Mouse (Mus musculus) retina, embryonic 14.5 days (tissue): ENCODE data around the gene Gfra4.
A peak's percentile ranks its signal among the peaks of the same experiment; 100 is the strongest.
"Not testable (repeated sequence)": the region's sequence is repeated elsewhere in the genome, so short reads cannot be mapped to it uniquely, and the experiment has no call there.

ENCODE experiments used
- DNase-seq: peaks from one replicate; pipeline ENCODE4 v3.0.0-alpha.2; 2015; ENCODE audit warnings: low spot score

Gfra4 gene

DNA sequence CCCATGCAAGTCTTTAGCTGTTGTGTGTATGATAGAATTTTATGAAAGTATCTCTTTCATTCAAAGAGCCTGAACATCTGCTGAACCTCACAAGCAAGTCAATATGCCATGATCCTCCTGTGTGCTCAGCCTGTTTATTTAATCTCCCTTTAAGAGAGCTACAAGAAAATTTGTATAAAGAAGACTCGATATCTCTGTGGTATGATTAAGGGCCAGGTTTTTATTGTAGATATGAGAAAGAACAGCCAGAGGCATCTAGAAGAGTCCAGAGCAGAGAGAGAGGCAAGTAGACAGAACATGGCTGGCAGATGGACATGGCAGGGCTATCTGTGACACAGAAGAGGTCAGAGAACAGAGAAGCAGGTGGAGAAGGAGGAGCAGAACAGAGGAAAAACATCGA lies 3.1 kb upstream of the Gfra4 start:
- DNase-seq, result no peak

DNA sequence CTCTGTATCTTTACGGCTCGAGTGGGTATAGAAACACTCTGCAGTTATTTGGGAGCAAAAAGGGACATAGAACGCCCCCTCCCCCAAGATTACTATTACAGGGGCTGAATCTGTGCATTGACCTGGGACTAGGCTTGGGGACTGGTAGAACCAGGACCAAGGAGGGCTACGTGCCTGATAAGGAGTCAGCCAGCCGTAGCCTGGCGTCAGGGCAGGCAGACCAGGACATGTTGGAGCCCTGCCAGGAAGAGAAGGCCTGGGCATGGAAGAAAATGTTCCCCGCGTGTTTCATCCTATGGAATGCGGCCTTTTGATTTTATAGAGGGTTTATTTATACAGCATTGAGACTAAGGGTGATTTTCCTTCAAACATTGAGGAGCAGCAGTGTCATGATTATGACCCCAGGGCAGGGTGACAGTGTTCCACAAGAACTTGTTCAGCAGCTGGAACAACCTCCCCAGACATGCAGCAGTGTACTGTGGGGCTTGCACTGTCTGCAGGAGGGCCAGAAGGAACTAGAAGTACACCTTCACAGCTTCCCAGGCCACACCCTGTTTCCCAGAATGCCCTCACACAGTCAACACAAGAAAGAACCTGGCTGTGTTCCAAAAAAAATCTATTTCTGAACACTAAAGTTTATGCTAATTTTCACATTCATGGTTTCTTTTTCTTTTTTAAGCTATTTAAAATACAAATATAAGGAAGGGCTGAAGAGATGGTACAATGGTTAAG lies 2.3 kb upstream of the Gfra4 start:
- DNase-seq, result no peak

DNA sequence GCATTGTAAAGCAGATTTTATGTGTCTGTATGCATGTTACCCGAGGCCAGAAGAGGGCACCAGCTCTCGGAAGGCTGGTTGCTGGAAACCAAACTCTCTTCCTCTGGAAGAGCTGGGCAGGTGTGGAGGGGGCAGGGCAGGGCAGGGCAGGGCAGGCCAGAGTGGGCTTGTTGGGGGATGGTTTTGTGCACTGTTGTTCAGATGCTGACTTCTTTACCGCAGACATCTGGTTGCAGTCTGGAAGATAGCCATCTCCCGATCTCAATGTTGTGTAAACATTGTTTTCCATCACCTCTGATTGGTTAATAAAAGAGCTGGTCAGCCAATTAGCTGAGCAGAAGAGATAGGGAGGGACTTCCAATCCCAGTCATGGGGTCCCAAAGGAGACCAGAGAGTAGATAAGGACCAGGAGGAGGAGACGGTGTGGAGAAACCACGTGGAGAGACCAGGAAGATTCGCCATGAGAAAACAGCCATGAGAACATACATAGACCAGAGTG lies 1.5 kb upstream of the Gfra4 start:
- DNase-seq, result no peak

DNA sequence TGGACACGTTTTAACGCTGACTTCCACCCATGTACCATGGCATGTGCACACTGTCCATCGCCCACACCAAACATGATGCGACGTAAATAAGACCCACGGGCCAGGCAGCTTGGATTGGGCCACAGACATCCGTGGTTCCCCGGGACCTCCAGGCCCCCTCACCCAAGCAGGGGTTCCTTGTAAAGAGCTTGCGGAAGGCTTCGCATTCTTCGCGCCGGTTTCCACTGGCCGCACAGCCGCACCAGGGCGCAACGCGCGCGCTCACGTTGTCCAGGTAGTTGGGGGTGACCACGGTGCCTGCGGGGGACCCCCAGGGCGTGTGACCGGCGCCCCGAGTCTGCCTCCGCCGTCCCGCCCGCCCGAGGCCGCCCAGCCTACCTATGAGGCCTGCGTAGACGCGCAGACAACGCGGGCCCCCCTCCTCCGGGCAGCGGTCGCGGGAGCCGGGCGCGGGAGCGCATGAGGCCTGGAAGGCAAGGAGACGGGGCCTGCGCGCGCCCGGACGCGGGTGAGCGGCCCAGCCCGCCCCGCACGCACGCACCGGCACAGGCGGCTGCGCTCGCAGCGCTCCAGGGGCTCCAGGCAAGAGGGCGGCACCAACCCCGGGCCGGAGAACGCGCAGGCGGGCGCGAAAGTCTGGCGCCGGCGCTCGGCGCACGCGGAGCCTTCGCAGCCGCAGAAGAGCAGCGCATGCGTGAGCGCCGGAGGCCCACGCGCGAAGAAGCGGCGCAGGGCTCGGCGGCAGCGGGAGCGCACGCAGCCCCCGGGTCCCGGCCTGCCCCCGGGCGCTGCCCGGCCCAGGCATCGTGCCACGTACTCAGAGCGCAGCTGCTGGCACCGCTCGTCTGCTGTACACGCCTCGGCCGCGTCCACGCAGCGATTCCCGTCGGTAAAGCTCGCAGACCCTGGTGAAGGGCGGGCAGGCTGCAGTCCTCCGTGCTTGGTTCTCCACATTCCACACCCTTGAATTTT lies 1.7 kb downstream of the Gfra4 start:
- peak; percentile 42 for DNase-seq

DNA sequence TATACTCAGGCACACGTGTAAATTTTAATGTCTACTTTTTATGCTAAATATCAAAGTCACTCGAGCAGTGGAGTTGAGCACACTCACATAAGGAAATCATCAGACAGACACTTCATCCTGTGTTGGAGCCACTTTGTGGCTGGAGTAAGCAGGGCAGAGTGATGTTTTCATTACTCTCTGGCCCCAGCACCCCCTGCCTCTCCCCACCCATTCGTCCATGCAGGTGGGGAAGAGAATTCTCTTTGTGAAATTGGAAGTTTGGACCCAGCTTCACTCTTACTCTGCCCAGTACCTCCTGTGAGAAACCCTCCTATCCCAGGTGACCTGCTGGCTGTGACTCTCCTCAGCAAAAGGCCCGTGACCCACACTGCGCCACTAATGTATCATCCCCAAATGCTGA lies 4.2 kb downstream of the Gfra4 start:
- DNase-seq, result no peak

DNA sequence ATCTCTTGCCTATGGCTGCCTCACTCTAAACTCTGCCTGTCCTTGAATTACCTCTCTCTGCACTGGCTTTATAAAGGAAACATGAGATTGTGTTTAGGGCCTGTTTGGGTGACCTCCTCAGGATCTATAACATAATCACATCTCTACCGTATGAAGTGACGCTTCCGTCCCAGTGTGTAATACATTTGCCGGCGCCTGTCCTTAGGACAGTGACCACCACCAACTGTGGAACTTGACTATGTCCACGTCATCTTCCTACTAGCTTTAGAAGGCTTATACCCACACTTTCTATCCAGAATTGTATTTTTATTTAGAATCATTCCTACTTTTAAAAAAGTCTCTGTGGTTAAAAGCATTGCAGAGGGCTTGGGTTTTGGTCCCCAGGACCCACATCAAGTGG lies 4.7 kb downstream of the Gfra4 start:
- no peak for DNase-seq

DNA sequence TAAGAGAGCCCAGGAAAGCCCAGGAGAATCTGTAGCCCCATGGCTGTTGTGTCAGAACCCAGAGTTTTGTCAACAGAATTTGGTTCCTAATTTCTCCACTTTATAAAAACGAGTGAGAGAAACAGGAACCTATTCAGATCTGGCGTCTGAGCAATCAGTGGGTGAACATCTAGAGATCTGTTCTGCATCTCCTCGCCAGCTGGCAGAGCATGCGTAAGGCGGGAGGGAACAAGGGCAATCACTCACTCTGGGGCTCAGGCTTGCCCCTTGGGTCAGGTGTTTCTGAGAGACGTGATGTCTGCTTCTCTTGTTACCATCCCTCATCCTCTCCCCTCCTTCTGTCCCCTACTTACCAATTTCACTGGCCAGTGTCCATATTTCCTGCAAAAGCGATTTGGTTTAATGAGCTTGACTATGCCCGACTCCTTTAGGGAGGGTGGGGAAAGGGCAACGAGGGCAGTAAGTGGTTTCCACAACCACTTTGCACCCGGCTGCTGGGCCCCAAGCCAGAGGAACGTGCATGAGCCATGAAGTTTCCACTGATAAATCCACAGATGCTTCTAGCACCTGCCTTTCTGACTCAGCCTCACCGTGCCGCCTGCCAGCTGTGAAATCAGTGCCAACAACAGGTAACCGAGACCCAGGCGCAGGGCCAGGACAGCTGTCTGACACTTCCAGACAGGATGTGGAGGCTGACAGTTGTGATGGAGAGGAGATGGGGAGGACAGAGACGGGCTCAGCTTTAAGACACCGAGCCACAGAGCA lies 5.5 kb downstream of the Gfra4 start:
- no peak for DNase-seq

DNA sequence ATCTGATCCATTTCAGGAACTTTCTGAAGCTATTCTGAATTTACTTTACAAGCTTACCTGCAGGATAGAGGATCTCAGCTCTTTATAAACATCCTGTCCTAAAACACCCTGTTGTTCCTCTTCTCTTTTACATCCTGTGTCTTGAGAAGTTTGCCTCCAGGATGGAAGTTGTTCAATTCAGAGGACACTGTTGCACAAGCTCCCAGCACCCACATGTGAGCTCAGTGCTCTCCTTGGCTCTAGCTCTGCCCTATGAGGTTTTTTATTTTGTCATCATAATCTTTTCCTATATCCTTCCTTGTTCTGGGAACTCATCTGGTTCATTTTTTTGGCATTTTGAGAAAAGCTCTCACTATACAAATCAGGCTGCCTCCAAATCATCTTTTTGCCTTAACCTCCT lies 6.1 kb downstream of the Gfra4 start:
- no peak for DNase-seq

DNA sequence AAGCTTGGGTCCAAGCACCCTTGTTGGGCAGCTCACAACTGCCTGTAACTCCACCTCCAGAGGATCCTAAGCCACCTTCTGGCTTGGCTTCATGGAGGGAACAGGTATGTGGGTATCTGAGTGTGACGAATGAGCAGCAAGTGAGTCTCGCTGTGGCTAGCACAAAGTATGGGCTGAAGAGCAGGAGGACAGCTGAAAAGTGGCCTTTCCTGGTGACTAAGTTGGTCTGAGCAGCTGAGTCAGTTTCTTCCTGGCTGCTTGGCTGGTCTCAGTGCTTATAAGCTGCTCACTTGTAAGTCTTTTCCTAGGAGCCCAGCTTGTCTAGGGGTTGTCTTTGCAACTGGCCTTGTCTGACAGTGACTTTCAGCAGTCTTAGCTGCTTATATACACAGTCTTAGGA lies 6.5 kb downstream of the Gfra4 start:
- no peak for DNase-seq

DNA sequence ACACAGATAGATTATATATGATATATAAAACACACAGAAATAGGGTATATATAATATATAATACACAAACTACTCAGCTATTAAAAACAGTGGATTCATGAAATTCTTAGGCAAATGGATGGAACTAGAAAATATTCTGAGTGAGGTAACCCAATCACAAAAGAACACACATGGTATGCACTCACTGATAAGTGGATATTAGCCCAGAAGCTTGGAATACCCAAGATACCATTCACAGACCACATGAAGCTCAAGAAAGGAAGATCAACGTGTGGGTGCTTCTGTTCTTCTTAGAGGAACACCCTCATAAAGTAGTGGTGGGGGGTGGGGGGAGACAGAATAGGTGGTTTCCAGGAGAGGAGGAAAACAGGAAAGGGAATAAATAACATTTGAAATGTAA lies 11.5 kb downstream of the Gfra4 start:
- not testable (repeated sequence) for DNase-seq

DNA sequence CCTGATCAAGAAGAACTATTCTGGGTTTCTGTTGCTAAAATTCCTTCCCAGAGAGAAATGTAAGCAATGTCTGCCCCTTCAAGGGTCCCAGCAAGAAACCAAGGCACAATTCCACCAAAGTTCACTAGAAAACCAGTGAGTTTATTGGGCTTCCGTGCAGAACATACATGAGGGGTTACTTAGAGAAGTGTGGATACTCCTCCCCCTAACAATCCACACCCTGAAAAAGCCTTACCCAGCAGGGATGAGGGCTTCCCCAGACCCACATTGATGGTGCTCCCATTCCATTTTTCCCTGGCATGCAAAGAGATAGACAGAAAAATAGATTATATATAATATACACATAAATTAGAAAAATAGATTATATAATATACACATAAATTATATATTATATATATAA lies 11.9 kb downstream of the Gfra4 start:
- no peak for DNase-seq

DNA sequence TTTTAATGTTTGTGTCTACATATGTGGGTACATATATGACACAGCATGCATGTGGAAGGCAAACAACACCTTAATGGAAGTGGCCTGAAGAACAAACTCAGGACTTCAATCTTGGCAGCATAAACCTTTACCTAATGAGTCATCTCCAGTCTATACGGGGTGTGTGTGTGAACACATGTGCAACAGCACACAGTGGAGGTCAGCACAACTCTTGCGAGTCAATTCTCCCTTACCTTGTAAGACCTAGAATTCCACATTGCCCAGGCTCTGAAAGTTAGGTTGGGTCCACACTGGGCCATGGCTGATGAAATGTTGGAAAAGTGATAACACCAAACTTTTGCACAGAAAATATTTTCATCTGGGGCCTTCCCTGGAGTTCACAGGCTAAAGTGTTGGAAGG lies 12.3 kb downstream of the Gfra4 start:
- DNase-seq, result no peak

DNA sequence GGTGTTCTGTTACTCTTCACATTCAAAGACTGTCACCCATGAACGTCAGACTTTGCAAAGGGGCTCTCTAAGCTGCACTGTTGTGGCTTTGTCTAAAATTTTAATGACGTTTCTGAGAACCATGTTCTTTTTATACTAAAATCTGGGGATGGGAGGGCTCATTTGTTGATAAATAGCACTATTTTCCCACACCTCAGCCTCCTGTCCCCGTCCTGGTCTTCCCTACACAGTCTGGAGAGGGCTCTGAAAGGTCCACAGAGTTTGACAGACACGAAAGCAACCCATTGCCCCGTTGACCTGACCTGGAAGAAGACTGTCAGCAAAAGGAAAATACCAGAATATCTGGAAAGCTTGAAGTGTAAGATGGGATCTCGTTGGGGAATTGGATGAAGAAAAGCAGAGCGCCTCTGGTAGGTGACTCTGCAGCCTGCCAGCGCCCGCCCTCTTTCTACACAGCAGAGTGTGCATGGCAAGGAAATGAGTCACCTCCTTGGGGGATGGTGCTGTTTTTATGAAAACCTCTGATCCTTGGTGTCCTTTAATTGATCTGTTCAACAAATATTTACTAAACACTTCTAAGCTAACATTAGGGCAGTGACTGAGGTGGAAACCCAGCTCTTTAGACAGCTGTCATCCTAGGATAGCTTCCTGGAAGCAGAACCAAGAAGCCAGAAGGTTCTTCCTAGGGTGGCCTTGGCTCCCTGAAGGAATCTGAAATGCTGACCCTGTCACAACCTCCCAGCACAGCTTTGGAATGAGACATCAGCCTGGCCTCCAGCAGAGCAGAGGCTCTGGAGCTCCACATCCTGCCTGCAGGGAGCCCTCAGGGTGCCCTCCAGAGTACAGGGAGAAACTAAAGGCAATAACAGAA lies 13.6 kb downstream of the Gfra4 start:
- DNase-seq, result no peak

DNA sequence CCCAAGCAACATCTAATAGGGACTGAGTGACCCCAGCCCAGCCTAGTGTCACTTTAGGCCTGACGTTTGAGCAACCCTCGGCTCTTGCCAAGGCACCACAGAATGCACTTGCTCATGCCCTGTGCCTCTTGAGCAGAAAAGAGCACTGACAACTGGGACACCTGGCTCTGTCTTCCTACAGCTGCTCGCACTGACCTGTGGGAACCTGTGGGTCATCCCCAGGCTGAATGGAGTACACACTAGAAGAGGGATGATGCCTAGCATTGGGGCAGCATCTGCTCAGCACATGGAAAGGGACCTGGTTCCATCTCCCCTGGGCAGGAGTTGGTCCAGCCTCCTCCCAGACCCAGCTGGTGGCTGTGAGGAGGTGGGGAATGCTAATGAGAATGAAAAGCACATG lies 15.9 kb downstream of the Gfra4 start:
- no peak for DNase-seq

DNA sequence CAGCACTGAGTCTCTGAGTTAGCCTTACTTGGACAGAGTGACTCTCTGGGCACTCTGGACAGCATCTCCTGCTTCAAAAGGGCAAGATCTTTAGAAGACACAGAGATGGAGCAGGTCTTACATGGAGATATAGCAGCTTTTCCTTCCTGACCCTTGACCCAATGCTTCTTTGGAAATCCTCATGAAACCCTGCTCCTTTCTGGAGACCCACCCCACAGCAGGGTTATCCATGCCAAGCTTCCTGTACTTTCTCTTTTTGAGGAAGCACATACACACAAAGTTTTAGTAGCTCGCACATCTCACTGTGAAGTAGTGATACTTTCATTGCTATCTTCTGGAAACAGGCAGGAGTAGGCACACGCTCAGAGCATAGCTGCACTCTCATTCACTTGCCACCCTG lies 17.7 kb downstream of the Gfra4 start:
- no peak for DNase-seq

DNA sequence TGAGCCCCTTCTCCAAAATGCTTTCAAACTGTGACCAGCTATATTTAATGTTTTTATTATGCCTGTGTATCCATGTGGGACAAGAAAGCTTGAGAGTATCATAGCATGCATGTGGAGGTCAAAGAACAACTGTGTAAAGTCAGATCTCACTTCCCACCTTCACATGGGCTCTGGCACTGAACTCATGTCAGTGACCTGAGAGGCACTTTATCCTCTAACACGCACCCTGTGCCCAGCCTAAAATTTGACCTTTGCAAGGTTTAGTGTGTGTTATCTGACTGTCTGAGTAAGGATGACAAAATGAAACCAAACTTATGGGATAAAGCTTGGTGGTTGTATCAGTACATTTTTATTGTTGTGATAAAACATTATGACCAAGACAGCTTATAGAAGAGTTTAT lies 32.3 kb downstream of the Gfra4 start:
- DNase-seq, result no peak

DNA sequence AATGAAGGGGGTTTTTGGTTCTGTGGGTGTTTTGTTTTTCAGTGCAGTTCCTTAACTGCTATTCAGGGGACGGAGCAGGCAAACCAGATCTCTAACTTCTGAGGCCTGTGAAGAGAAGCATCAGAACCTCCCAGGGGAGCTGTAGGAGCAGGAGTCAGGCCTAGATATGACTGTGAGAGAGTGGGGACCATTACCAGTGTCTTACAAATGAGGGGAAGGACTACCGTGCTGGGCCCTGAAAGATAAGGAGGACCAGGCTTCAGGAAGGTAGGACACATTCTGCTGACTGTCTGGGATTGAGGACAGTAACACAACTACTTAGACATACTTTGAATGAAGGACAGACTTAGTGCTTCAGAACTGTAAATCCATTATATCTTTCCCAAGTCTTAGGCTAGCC lies 33.8 kb downstream of the Gfra4 start:
- no peak for DNase-seq

DNA sequence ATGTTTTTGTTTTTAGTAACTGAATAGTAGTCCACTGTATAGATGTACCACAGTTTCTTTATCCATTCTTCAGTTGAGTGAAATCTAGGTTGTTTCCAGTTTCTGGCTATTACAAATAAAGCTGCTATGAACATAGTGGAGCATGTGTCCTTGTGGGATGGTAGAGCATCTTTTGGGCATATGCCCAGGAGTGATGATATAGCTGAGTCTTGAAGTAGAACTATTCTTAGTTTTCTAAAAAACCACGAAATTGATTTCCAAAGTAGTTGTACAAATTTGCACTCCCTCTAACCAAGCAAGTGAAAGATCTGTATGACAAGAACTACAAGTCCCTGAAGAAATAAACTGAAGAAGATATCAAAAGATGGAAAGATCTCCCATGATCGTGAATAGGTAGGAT lies 50.1 kb downstream of the Gfra4 start:
- DNase-seq, result no peak
